Mouse (Mus musculus): ENCODE results near the gene BC030500. TPM values are rescaled to one million over a fixed set of nuclear protein-coding genes. Genes with fewer than 3 reads are reported as not detected.

Gene BC030500
- not detected in 2 replicates for polyA plus RNA-seq (2014; fragmentation: Nextera tagmentation; extraction: Ambion mirVana)

DNA sequence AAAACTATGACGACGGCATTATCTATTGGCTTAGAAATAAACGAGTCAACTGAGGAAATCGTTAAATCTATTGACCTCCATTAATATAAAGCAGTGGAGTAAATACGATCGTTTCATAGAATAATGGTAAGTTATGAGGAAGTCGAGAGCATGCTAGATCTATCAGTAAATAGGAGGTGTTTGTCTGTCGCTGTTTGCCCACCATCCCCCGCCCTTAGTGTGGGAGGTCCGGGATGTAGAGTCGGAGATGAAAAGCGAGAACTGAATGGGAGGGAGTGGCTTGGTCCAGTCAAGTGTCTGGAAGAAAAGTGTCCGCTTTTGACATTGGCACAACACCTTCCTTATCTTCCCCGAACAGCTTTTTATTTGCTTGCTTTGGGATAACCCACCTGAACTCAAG, at the start of gene BC030500:
TSS of gene BC030500 (plus strand) at position 79 of the 400 bp plus-strand sequence.
- no peaks in the 10 kb centered on the region for H3K9me3 ChIP-seq (ENCODE audit: control insufficient read depth, low read length)
- WGBS = 11% methylated on average over 14 of the region's 14 CpGs
- H3K27ac ChIP-seq (replicated peaks in 1 of 2; ENCODE audit: control insufficient read depth in 1 of 2, insufficient read depth in 1 of 2, low read depth in 2 of 2, low read length in 2 of 2) = no peak within 1 kb of the TSS
- peaks cover 24% of the 10 kb centered on the region; the same call in 1 of the 2 replicates for H3K27me3 ChIP-seq (ENCODE audit: control insufficient read depth, insufficient read depth, low read length)
- H3K36me3 ChIP-seq (ENCODE audit: control insufficient read depth, insufficient read depth, low read length) = no peaks in the 10 kb centered on the region
- peak within 1 kb of the TSS; percentile 53 to 57 for H3K4me3 ChIP-seq (ENCODE audit: control insufficient read depth in 1 of 2, insufficient read depth in 1 of 2, low read depth in 1 of 2, low read length in 2 of 2)
- ATAC-seq (ENCODE audit: insufficient number of reproducible peaks, insufficient read depth, low FRiP score, low read depth) = no peak
- peak within 1 kb of the TSS; percentile 96 for H3K4me2 ChIP-seq (ENCODE audit: low read length)
- peaks cover 7 to 8% of the 10 kb centered on the region in 2 experiments; a peak in 3 of 4 replicates for H3K4me1 ChIP-seq (ENCODE audit: control insufficient read depth in 2 of 2, insufficient read depth in 2 of 2, low read length in 2 of 2)
- peak within 1 kb of the TSS; percentile 28 for H3K9ac ChIP-seq (ENCODE audit: low read length)

DNA sequence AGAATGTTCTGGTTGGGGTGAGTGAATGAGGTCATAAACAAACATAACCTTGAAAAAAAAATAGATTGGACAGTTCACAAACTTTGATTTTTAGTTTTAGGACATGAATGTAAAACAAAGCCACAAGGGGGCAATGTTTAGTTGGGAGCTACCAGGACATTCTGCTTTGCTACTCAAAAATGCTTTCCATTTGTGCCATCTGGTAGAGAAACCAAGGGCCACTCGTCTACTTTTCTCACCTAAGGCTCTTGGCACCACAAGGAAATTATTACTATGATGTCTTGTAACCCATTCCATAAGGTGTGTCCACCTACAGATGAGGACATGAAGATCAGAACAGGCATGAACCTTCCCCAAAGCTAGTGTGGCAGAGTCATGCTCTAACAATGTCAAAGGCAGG, 25.1 kb upstream of the BC030500 start:
- WGBS = 7% methylated on average over 1 of the region's 1 CpGs
- Histone ChIP-seq H3K4me2 (ENCODE audit: low read length) (no peak overlapping the region), H3K4me1 (ENCODE audit: control insufficient read depth in 2 of 2, insufficient read depth in 2 of 2, low read length in 2 of 2) (no peaks in the 10 kb centered on the region), H3K9ac (ENCODE audit: low read length) (no peak overlapping the region), H3K27me3 (ENCODE audit: control insufficient read depth, insufficient read depth, low read length) (no peaks in the 10 kb centered on the region), H3K9me3 (ENCODE audit: control insufficient read depth, low read length) (no peaks in the 10 kb centered on the region), H3K27ac (replicated peaks in 1 of 2; ENCODE audit: control insufficient read depth in 1 of 2, insufficient read depth in 1 of 2, low read depth in 2 of 2, low read length in 2 of 2) (no peak overlapping the region), H3K4me3 (ENCODE audit: control insufficient read depth in 1 of 2, insufficient read depth in 1 of 2, low read depth in 1 of 2, low read length in 2 of 2) (no peak overlapping the region), H3K36me3 (ENCODE audit: control insufficient read depth, insufficient read depth, low read length) (no peaks in the 10 kb centered on the region)
- ATAC-seq (ENCODE audit: insufficient number of reproducible peaks, insufficient read depth, low FRiP score, low read depth) = no peak

DNA sequence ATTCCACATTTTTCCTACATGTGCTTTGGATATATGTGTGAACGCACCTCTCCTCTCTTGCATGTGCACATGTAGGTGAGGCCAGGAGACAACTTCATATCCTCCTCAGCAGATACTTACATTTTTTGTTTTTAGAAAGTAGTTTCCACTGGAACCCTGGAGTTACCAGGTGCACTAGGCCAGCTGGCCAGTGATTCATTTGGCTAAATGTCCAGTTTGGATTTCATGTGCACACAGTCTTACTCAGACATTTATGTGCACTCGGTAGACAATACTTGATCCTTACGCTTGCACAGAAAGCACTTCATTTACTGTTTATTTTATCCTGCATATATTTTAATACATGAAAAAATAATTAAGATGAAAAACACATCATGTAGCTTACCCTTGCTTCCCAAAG, 21.0 kb upstream of the BC030500 start:
- Histone ChIP-seq H3K9ac (ENCODE audit: low read length) (no peak overlapping the region), H3K27me3 (ENCODE audit: control insufficient read depth, insufficient read depth, low read length) (no peaks in the 10 kb centered on the region), H3K36me3 (ENCODE audit: control insufficient read depth, insufficient read depth, low read length) (no peaks in the 10 kb centered on the region), H3K4me2 (ENCODE audit: low read length) (no peak overlapping the region), H3K27ac (replicated peaks in 1 of 2; ENCODE audit: control insufficient read depth in 1 of 2, insufficient read depth in 1 of 2, low read depth in 2 of 2, low read length in 2 of 2) (no peak overlapping the region), H3K4me3 (ENCODE audit: control insufficient read depth in 1 of 2, insufficient read depth in 1 of 2, low read depth in 1 of 2, low read length in 2 of 2) (no peak overlapping the region), H3K9me3 (ENCODE audit: control insufficient read depth, low read length) (no peaks in the 10 kb centered on the region), H3K4me1 (ENCODE audit: control insufficient read depth in 2 of 2, insufficient read depth in 2 of 2, low read length in 2 of 2) (no peaks in the 10 kb centered on the region)
- ATAC-seq (ENCODE audit: insufficient number of reproducible peaks, insufficient read depth, low FRiP score, low read depth) = no peak
- 91% methylated on average over 3 of the region's 3 CpGs for WGBS

DNA sequence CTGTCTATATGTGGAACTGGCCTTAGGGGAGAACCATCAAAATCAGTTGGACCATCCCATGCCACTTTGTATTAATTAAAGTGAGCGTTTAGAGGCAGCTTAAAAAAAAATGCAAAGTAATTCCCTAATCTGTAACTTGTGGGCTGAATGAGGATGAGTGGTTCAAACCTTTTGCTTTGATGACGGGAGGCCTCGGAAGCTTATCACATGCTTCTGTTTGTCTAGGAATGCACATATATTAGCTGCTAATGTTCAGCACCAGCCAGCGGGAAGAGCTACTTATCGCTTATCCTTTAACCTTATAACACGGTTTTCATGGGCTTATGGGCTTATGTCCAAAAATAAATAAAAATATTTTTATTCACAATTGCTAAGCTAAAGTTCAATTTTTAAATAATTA, 15.6 kb upstream of the BC030500 start:
- H3K9me3 ChIP-seq (ENCODE audit: control insufficient read depth, low read length) = no peaks in the 10 kb centered on the region
- H3K36me3 ChIP-seq (ENCODE audit: control insufficient read depth, insufficient read depth, low read length) = no peaks in the 10 kb centered on the region
- no peak overlapping the region for H3K4me3 ChIP-seq (ENCODE audit: control insufficient read depth in 1 of 2, insufficient read depth in 1 of 2, low read depth in 1 of 2, low read length in 2 of 2)
- H3K27me3 ChIP-seq (ENCODE audit: control insufficient read depth, insufficient read depth, low read length) = no peaks in the 10 kb centered on the region
- no peak overlapping the region for H3K4me2 ChIP-seq (ENCODE audit: low read length)
- WGBS = 55% methylated on average over 6 of the region's 6 CpGs
- no peaks in the 10 kb centered on the region for H3K4me1 ChIP-seq (ENCODE audit: control insufficient read depth in 2 of 2, insufficient read depth in 2 of 2, low read length in 2 of 2)
- no peak overlapping the region for H3K9ac ChIP-seq (ENCODE audit: low read length)
- no peak for ATAC-seq (ENCODE audit: insufficient number of reproducible peaks, insufficient read depth, low FRiP score, low read depth)
- H3K27ac ChIP-seq (replicated peaks in 1 of 2; ENCODE audit: control insufficient read depth in 1 of 2, insufficient read depth in 1 of 2, low read depth in 2 of 2, low read length in 2 of 2) = no peak overlapping the region

DNA sequence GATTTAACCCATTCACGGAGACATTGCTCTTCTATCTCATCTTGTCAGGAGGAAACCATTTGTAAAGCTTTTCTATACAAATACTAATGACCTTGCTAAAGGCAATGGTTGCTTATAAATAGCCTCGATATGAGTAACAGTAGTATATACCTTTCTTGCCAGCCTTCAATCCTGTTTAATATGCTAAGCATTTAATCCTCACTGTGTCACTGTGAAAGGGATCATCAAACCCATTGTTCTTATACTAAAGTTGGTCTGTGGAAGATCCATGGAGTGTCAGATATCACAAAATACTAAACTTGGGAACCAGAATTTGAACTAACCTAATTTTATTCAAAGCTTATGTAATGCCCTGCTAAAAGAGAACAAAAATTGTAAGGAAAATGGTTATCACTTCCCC, 7.1 kb upstream of the BC030500 start:
- no peak overlapping the region for H3K4me2 ChIP-seq (ENCODE audit: low read length)
- no peaks in the 10 kb centered on the region for H3K27me3 ChIP-seq (ENCODE audit: control insufficient read depth, insufficient read depth, low read length)
- 41% methylated on average over 2 of the region's 2 CpGs for WGBS
- H3K27ac ChIP-seq (replicated peaks in 1 of 2; ENCODE audit: control insufficient read depth in 1 of 2, insufficient read depth in 1 of 2, low read depth in 2 of 2, low read length in 2 of 2) = no peak overlapping the region
- no peaks in the 10 kb centered on the region for H3K9me3 ChIP-seq (ENCODE audit: control insufficient read depth, low read length)
- no peaks in the 10 kb centered on the region for H3K36me3 ChIP-seq (ENCODE audit: control insufficient read depth, insufficient read depth, low read length)
- no peak overlapping the region for H3K9ac ChIP-seq (ENCODE audit: low read length)
- no peak for ATAC-seq (ENCODE audit: insufficient number of reproducible peaks, insufficient read depth, low FRiP score, low read depth)
- H3K4me3 ChIP-seq (ENCODE audit: control insufficient read depth in 1 of 2, insufficient read depth in 1 of 2, low read depth in 1 of 2, low read length in 2 of 2) = no peak overlapping the region
- H3K4me1 ChIP-seq (ENCODE audit: control insufficient read depth in 2 of 2, insufficient read depth in 2 of 2, low read length in 2 of 2) = no peaks in the 10 kb centered on the region

DNA sequence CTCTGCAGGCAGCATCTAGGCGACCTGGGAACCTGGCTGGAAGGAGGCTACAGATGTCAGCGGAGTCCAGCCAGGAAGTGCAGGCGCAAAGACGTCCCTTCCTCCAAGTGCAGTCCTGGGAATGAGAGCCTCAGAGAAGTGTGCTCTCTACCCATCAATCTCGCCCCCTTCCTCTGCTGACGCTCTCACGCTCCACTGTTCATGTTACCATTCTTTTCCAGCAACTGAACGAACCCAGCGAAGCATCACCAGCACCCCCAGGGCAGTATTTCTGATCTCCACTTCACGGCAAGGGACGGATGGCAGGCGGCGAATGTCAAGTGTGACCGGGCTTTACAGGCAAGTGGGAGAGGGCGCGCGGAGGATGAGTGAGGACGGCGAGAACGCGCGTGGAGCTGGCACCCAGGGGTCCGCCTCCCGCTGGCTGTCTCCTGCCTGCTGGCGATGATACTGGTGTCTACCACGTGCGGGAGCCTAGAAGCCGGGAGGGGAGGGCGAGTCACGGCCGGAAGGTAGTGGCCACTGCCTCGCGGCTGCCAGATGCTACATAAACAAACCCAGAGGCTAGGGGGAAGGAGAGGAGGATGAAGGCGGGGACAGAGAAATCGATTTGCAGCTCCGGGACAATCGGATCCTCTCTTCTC, 763 bp downstream of the BC030500 start, which contains the start of gene Galntl6:
TSS of gene Galntl6 (minus strand) at position 445 of the 644 bp plus-strand sequence.
- WGBS = under 1% methylated on average over 36 of the region's 37 CpGs
- Histone ChIP-seq H3K27ac (replicated peaks in 1 of 2; ENCODE audit: control insufficient read depth in 1 of 2, insufficient read depth in 1 of 2, low read depth in 2 of 2, low read length in 2 of 2) (no peak within 1 kb of the TSS), H3K4me1 (ENCODE audit: control insufficient read depth in 2 of 2, insufficient read depth in 2 of 2, low read length in 2 of 2) (peaks cover 7 to 8% of the 10 kb centered on the region in 2 experiments; a peak in 3 of 4 replicates), H3K9me3 (ENCODE audit: control insufficient read depth, low read length) (no peaks in the 10 kb centered on the region), H3K4me3 (ENCODE audit: control insufficient read depth in 1 of 2, insufficient read depth in 1 of 2, low read depth in 1 of 2, low read length in 2 of 2) (peak within 1 kb of the TSS; percentile 53 to 57), H3K36me3 (ENCODE audit: control insufficient read depth, insufficient read depth, low read length) (no peaks in the 10 kb centered on the region), H3K9ac (ENCODE audit: low read length) (peak within 1 kb of the TSS; percentile 28), H3K4me2 (ENCODE audit: low read length) (peak within 1 kb of the TSS; percentile 96), H3K27me3 (ENCODE audit: control insufficient read depth, insufficient read depth, low read length) (peaks cover 24% of the 10 kb centered on the region; the same call in 1 of the 2 replicates)
- no peak for ATAC-seq (ENCODE audit: insufficient number of reproducible peaks, insufficient read depth, low FRiP score, low read depth)

DNA sequence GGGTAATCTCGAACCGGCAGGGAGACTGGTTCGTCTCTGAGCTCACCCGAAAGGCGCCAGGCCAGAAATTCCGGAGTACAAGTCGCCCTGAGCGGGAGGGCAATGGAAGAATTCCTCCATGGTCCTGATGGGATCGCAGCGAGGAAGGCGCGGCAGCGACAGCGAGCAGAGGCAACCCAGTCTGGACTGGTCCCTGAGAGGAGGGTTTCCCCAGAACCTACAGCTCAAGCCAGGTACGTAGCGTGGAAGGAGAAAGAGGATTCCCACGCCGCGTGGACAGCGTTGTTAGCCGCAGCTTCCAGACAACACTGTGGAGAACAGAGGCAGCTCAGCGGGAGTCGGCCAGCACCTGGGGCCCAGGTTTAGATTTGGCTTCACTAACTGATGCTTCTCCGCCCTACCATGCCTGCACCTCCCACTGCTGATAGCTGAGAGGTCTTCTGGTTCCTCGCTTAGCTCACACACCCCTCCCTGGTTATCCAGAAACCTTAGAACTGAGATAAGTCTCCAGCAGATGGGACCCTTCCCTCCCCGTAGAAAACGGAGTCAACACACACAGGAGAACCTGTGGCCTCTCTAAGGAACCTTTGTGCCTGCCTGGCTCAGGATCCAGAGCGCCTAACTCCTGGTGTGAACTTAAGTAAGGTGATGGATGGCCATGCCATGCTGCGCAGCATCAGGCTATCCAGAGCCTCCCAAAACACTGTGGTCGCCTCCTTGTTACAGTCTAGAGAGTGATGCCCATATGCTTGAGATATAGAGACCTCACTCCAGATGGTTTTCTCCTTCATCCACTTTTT, 1.5 kb downstream of the BC030500 start:
- no peak overlapping the region for H3K27ac ChIP-seq (replicated peaks in 1 of 2; ENCODE audit: control insufficient read depth in 1 of 2, insufficient read depth in 1 of 2, low read depth in 2 of 2, low read length in 2 of 2)
- peaks cover 24% of the 10 kb centered on the region; the same call in 1 of the 2 replicates for H3K27me3 ChIP-seq (ENCODE audit: control insufficient read depth, insufficient read depth, low read length)
- peak overlapping the region; percentile 53 to 57 for H3K4me3 ChIP-seq (ENCODE audit: control insufficient read depth in 1 of 2, insufficient read depth in 1 of 2, low read depth in 1 of 2, low read length in 2 of 2)
- 3% methylated on average over 30 of the region's 30 CpGs for WGBS
- H3K4me1 ChIP-seq (ENCODE audit: control insufficient read depth in 2 of 2, insufficient read depth in 2 of 2, low read length in 2 of 2) = peaks cover 7 to 8% of the 10 kb centered on the region in 2 experiments; a peak in 3 of 4 replicates
- H3K4me2 ChIP-seq (ENCODE audit: low read length) = peak overlapping the region; percentile 96
- no peaks in the 10 kb centered on the region for H3K9me3 ChIP-seq (ENCODE audit: control insufficient read depth, low read length)
- ATAC-seq (ENCODE audit: insufficient number of reproducible peaks, insufficient read depth, low FRiP score, low read depth) = no peak
- H3K9ac ChIP-seq (ENCODE audit: low read length) = peak overlapping the region; percentile 28
- H3K36me3 ChIP-seq (ENCODE audit: control insufficient read depth, insufficient read depth, low read length) = no peaks in the 10 kb centered on the region
